Mouse (Mus musculus) megakaryocyte-erythroid progenitor cell, adult 5-6 weeks (primary cell): ENCODE data around the gene Kcnj8. TPM values are rescaled to one million over a fixed set of nuclear protein-coding genes. Genes with fewer than 3 reads are reported as not detected.

Source experiments
- ATAC-seq: replicated peaks from 2 replicates; pipeline ENCODE4 v1.8.0; 2016; ENCODE audit warnings: mild to moderate bottlenecking, inconsistent platforms; ENCODE audit not compliant: severe bottlenecking, poor library complexity, low FRiP score, low TSS enrichment
- total RNA-seq, 2 experiments: library from RNA; stranded (forward) in 1 of 2; stranded (reverse) in 1 of 2; fragments of 200-1000, 215-1000 nt in 1 of 2; fragments of >200 nt in 1 of 2; fragmentation: Nextera tagmentation in 1 of 2; gene quantifications; 2 replicates each; pipeline ENCODE4 v1.2.3; 2014 to 2017

Gene Kcnj8
- total RNA-seq, 2 experiments from 2014 or later, result 1.1 TPM; not detected in 1

- no peak for ATAC-seq
These were observed 15.4 kb downstream of the Kcnj8 start for GRCm38 (mm10) chr6:142555988-142556387.

GRCm38 (mm10) chr6:142551482-142551881 lies 19.9 kb downstream of the Kcnj8 start:
- no peak for ATAC-seq

DNA sequence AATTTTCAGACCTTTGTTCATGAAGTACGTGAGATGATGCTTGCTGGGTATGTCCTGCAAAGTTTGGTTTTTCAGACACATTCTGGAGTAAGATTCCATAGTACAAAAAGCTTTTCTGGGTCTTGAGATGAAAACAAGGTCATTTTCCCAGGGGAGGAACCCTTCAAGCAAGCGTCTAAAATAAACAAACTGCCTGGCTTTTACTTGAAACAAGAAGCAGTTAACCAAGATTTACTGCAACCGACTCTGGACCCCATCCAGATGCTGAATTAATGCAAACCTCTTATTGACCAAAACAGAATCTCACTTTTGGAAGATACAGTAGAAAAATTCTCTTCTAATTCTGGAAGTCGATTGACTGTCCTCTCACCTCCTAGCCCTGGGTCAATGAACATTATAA lies 20.5 kb downstream of the Kcnj8 start:
- ATAC-seq, result no peak

DNA sequence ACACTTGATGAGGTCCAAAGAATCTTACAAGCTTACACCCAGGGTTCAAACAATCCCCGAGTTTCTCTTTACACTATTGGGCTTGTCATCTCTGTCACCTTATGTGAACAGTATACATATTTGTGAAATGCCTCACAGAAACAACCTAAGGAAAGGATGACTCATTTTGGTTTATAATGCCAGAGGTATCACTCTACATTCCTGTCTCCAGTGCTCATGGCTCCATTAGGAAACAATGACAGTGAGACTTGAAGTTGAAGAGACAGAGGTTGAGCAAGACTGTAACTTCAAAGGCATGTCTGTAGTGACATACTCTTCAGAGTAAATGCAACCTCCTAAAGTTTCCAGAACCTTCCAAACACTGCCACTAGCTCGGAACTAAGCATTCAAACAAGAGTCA lies 23.0 kb downstream of the Kcnj8 start:
- no peak for ATAC-seq

GRCm38 (mm10) chr6:142545132-142545531 lies 26.3 kb downstream of the Kcnj8 start:
- 0 out of 2 replicates have a peak, but pooled peaks have one; percentile 23 for ATAC-seq

DNA sequence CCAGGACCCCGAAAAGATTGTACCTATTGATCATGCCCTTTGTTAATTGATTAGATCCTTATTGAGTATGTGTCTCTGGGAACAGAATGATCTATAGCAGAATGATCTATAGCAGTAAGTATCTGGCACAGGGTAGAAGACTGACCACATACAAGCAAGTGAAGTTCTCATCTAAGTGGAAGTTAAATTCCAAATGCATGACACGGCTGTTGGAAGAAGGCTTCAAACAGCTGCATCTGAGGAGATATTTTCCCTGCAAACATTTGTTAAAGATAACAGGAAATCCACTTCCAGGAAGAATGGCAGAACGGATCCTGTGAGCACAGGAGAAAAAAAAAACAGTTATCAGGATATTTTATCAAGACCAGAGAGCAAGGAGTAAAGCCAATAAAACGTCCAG lies 27.8 kb downstream of the Kcnj8 start:
- no peak for ATAC-seq

GRCm38 (mm10) chr6:142542800-142543175 lies 28.6 kb downstream of the Kcnj8 start:
- ATAC-seq, result no peak

- ATAC-seq, result no peak
These were observed 29.2 kb downstream of the Kcnj8 start for GRCm38 (mm10) chr6:142542082-142542799.

- no peak for ATAC-seq
These were observed 30.8 kb downstream of the Kcnj8 start for GRCm38 (mm10) chr6:142540561-142541160.

- ATAC-seq, result no peak
These were observed 31.3 kb downstream of the Kcnj8 start for GRCm38 (mm10) chr6:142540131-142540530.

GRCm38 (mm10) chr6:142538503-142538902 lies 32.9 kb downstream of the Kcnj8 start:
- ATAC-seq, result no peak

- no peak for ATAC-seq
These were observed 38.0 kb downstream of the Kcnj8 start for GRCm38 (mm10) chr6:142533412-142533811.

DNA sequence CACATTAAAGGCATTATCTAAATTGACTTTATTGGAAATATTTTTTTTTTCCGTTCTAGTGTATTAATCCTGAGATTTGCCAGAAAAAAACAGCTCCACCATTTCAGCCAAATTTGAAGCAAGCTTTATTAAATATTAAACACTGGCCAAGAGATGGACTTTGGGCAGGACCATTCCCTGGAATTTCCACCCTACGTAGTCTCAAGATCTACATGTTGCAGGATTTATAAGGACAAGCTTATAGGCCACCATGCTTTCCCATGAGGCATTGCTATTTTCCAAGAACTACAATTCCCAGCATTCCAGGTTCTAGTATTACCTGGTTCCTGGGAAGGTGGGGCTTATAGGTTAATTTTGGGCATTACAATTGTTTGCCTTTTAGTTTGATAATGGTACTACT lies 38.7 kb downstream of the Kcnj8 start:
- ATAC-seq, result no peak

DNA sequence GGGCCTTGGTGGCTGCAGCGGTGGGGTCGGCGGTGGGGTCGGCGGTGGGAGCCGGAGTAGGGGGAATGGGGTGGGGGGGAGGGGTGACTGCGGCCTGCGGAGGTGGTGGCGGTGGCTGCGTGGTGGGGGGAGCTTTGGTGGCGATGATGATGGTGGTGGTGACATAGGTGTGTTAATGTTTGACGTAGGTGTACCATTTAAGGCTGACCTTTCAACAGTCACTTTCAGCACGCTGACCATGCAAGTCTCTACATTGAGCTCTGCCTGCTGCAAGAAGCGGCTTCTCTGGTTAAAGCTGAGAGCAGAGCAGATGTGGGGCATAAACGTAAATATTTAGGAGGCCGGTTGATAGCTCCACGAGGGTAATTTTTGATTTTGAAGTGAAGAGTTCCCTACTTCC lies 39.3 kb downstream of the Kcnj8 start:
- no peak for ATAC-seq

DNA sequence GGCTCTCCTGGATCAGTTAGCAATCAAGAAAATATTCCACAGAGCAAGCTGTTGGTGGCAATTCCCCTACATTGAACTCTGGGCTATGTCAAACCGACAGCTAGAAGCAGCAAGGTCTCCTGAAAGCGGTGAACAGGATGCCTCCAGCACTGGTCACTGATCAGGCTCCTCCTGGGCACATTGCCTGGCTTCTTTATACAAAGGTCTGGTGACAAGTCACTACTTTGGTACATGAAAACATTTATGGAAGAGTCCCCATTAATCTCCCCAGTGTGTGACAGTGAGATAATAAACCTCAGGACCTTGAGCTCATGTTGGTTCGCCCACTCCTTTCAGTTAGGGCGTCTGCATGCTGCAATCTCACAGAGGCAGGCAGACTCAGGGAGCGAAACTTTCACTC lies 41.0 kb downstream of the Kcnj8 start:
- peak; percentile 98 for ATAC-seq

DNA sequence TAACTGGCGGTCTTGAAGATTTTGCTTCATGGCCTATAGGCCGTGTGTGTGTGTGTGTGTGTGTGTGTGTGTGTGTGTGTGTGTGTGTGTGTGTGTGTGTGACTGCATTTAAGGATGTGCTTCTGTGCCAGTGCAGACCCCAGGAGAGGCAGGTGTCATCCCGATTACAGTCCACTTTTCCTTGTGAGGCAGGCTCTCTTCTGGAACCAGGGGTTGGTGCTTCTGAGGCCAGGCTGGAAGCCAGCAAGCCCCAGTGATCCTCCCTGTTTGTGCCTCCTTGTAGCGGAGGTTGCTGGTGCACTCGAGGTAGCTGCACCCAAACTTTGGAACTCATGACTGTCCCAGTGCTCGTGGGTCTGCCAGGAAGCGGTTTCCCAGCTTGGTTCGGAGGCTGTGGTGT lies 41.7 kb downstream of the Kcnj8 start:
- no peak for ATAC-seq

DNA sequence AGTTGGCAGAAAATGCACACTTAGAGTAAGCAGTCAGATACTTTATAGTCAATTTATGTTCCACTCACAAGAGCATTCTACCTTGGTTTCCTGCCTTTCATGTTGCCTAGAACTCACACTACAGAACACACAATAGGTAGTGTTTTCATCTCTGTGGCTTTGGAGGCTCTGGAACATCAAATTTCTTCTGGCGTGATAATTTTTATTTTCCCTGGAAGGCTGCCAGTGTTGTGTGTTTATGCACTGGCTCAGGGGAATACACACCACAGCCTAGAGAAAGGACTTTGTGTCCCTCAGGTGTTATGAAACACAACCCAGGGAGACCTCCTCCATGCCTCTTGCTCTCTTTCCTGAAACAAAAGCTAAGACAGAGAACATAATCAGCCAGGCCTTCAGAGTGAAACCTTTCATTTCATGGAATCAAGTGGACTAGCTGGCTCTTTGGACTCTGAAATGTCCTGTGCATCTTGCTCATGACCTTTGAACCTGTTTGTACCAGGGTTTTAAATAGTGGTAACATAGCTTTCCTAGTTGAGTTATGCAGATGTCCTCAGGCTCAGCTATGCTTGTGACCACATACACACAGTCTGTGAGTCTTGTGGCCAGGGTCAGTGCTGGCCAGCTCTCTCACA lies 43.4 kb downstream of the Kcnj8 start:
- no peak for ATAC-seq

DNA sequence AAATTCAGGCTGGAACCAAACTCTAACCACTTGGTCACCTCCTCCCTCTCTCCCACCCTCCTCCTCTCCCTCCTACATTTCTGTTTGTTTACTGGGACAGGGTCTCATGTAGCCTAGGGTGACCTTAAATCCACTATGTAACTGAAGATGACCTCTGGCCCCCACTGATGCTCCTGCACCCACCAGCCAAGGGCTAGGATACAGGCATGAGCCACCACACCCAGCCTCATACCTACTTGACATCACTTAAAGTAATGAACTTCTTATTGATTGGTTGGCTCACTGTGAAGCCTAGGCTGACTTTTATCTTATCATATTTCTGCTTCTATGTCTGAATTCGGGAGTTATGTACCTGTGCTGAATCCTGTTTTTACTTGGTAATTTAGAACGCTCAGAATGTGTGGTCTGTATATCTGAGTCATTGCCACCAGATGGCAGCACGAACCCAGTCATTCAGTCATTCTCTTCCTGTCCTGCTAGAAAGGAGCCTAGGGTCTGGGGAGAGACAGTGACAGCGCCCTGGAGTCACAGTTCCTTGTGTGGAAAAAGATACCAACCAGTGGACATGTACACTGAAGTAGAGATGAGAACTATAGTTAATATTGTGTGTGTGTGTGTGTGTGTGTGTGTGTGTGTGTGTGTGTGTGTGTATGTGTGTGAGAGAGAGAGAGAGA lies 46.6 kb downstream of the Kcnj8 start:
- ATAC-seq, result peak; percentile 80

DNA sequence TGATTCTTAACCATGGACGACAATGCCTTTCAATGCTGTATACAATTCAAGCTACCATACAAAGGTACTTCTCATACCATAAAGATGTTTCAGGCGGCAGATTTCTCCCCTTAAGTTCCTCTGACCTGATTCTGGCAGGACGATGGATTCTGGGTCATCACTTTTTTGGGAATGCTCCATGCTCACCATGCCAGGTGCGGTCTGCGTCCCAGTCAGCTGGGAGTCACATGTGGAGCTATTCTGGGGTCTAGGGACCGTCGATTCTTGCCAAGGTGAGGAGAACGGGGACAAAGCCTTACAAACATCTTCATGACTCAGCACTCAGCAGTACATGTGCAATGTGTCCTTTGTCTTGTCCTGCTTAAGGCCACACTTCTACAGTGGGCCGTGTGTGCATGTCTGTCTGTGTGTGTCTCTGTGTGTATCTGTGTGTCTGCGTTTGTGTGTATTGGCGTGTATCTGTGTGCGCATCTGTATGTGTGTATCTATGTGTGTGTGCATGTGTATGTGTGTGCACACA lies 49.8 kb downstream of the Kcnj8 start:
- no peak for ATAC-seq

DNA sequence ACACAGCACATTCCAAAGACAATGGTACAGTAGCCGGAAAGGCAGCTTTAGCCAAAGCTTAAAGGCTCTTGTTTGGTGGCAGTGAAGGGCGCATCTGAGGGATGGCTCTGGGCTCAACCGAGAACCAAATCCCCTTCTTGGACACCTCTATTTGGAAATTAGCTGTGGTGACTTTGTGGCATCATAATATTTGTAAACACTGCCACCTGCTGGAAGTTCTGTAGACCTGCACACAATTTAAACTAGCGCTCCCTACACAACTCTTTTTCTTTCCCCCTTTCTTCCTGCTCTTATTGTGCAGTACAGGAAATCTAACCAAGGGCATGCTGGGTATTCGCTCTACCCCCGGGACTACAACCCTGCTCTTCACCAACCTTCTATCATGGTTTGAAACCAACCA lies 52.3 kb downstream of the Kcnj8 start:
- peak; percentile 61 for ATAC-seq
